Mouse (Mus musculus) midbrain, embryonic 11.5 days (tissue): ENCODE measurements around the gene Sorbs2. TPM values are rescaled to one million over a fixed set of nuclear protein-coding genes. Genes with fewer than 3 reads are reported as not detected.

Experiments
- ATAC-seq: fragments of 200-750 bp; cut with Nextera tagmentation; 2 replicates; pipeline ENCODE4 v1.8.0; 2017; ENCODE audit warnings: moderate TSS enrichment, moderate library complexity; ENCODE audit not compliant: low FRiP score
- DNase-seq: peaks from one replicate; pipeline ENCODE4 v3.0.0; 2015; ENCODE audit warnings: low spot score; ENCODE audit errors: missing footprints
- H3K27ac ChIP-seq: fragments of 300-500 bp; sonication (generic); 2 replicates; pipeline ENCODE4 v1.5.1; 2014; ENCODE audit warnings: low read depth, low read length
- H3K27me3 ChIP-seq: fragments of 300-500 bp; sonication (generic); 2 replicates; pipeline ENCODE4 v1.6.1; 2014; ENCODE audit warnings: mild to moderate bottlenecking, low read length, moderate library complexity, mixed read lengths; ENCODE audit not compliant: control insufficient read depth, insufficient read depth
- H3K36me3 ChIP-seq: fragments of 300-500 bp; sonication (generic); 2 replicates; pipeline ENCODE4 v1.6.1; 2014; ENCODE audit warnings: mild to moderate bottlenecking, low read length, moderate library complexity, mixed read lengths; ENCODE audit not compliant: control insufficient read depth, insufficient read depth
- H3K4me1 ChIP-seq: fragments of 300-500 bp; sonication (generic); 2 replicates; pipeline ENCODE4 v1.6.1; 2014; ENCODE audit warnings: low read length; ENCODE audit not compliant: control insufficient read depth, insufficient read depth
- H3K4me2 ChIP-seq: fragments of 300-500 bp; sonication (generic); 2 replicates; pipeline ENCODE4 v1.6.1; 2014; ENCODE audit warnings: mild to moderate bottlenecking, moderate library complexity
- H3K4me3 ChIP-seq: fragments of 300-500 bp; sonication (generic); 2 replicates; pipeline ENCODE4 v1.5.1; 2014; ENCODE audit warnings: low read depth, low read length
- H3K9ac ChIP-seq: fragments of 300-500 bp; sonication (generic); 2 replicates; pipeline ENCODE4 v1.6.1; 2014; ENCODE audit warnings: low read length
- H3K9me3 ChIP-seq: fragments of 300-500 bp; sonication (generic); 2 replicates; pipeline ENCODE4 v1.6.1; 2016; ENCODE audit warnings: low read length; ENCODE audit not compliant: control insufficient read depth
- WGBS: fragments of 180-500 bp; shearing (Covaris S2); extraction: QIAGEN DNeasy Blood & Tissue Kit; methylation state at CpG from one replicate; pipeline ENCODE4 v1.1.7; 2014; 5-methylcytosine and 5-hydroxymethylcytosine counted together
- polyA plus RNA-seq: library from polyadenylated mRNA; unstranded; fragments of >200 nt; fragmentation: Nextera tagmentation; extraction: Ambion mirVana; gene quantifications from 2 replicates; pipeline ENCODE4 v1.2.1, GENCODE M21; 2014

Sorbs2 gene
- polyA plus RNA-seq, 1 experiment from 2014 or later: 79.8 TPM

DNA sequence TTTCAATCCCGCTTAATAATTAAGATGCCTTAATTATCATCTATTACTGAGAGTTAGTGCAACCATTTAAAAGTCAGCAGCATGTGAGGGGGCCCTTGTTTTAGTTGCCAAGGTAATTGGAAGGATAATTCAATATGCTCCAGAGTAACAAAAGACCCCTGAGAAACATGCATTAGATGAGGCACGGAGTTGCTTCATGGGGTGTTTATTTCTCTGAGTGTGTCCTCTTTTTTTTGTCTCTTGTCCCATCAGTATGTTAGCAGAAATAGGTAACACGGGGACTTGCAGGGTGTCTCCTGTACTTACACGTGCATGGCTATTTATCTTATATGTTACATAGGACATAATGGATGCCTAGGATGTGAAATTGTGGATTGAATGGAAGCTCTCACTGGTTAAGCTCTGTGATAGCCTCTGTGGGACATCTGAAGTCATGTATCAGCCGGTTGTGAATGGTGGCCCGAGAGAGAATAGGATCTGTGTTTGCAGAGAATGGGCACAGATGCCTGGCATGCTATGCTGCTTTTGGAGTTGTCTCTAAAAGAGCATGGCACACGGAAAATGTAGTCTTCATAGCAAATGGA lies 1.0 kb downstream of the Sorbs2 start:
- peak; percentile 19; the same call in 1 of the 2 replicates for ATAC-seq
- no peaks in the 10 kb centered on the region for H3K9me3 ChIP-seq
- peak overlapping the region; percentile 46 for H3K4me2 ChIP-seq
- H3K27me3 ChIP-seq: no peaks in the 10 kb centered on the region
- H3K9ac ChIP-seq: peak overlapping the region; percentile 54; the same call in 1 of the 2 replicates
- DNase-seq: peak; percentile 90
- H3K4me3 ChIP-seq: peak overlapping the region; percentile 31
- H3K4me1 ChIP-seq: peaks cover 12% of the 10 kb centered on the region; the same call in 1 of the 2 replicates
- WGBS: 20% methylated on average over 7 of the region's 7 CpGs
- no peaks in the 10 kb centered on the region for H3K36me3 ChIP-seq
- H3K27ac ChIP-seq: no peak overlapping the region

DNA sequence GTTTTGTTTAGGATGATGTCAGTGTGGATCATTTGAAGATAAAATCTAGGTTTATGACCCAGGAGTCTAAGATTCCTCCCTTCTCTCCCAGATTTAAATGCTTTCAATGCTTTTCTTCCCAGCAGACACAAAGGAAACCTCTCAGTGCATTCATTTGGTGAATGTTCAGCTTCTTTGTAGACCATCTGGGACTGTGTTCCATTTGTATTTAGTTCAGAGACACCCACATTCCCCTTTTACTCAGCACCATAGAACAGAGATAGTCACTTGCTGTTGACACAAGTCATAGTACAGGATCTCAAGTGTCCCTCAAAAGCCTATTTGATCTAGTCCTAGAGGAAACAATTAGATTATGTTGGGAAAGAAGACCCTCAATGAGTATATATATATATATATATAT lies 4.8 kb downstream of the Sorbs2 start:
- DNase-seq (no peak), ATAC-seq (no peak)
- Histone ChIP-seq H3K4me2 (no peak overlapping the region), H3K27me3 (no peaks in the 10 kb centered on the region), H3K36me3 (no peaks in the 10 kb centered on the region), H3K4me3 (no peak overlapping the region), H3K9me3 (no peaks in the 10 kb centered on the region), H3K27ac (no peak overlapping the region), H3K9ac (no peak overlapping the region), H3K4me1 (peaks cover 9% of the 10 kb centered on the region; the same call in 1 of the 2 replicates)

GRCm38 (mm10) chr8:45521595-45521994 lies 14.0 kb downstream of the Sorbs2 start:
- H3K36me3 ChIP-seq: no peaks in the 10 kb centered on the region
- H3K4me2 ChIP-seq: no peak overlapping the region
- no peaks in the 10 kb centered on the region for H3K27me3 ChIP-seq
- H3K9ac ChIP-seq: no peak overlapping the region
- H3K9me3 ChIP-seq: no peaks in the 10 kb centered on the region
- WGBS: 88% methylated on average over 6 of the region's 6 CpGs
- no peak for ATAC-seq
- no peak overlapping the region for H3K4me3 ChIP-seq
- DNase-seq: no peak
- H3K4me1 ChIP-seq: no peaks in the 10 kb centered on the region
- H3K27ac ChIP-seq: no peak overlapping the region

DNA sequence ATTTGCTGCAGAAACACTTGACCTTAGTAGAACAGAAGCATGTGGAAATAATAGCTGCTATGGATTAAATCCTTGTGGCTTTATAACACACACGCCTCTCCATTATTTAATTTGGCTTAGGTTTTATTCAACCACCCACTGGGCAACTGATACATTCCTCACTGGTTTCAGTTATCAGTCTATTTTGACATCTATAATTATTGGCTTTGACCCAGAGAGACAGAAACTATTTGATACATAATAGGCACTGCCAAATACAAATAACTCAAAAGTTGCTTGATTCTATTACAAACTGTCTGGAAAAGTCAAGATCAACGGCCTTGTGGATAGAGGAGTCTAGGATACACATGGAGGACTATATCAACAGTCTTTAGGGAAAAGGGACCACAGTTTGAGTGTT lies 20.1 kb downstream of the Sorbs2 start:
- H3K9me3 ChIP-seq: no peaks in the 10 kb centered on the region
- no peaks in the 10 kb centered on the region for H3K27me3 ChIP-seq
- H3K27ac ChIP-seq: no peak overlapping the region
- DNase-seq: no peak
- no peak for ATAC-seq
- H3K36me3 ChIP-seq: no peaks in the 10 kb centered on the region
- no peak overlapping the region for H3K4me3 ChIP-seq
- no peak overlapping the region for H3K9ac ChIP-seq
- H3K4me1 ChIP-seq: no peaks in the 10 kb centered on the region
- no peak overlapping the region for H3K4me2 ChIP-seq
- 87% methylated on average over 2 of the region's 2 CpGs for WGBS

GRCm38 (mm10) chr8:45528890-45529289 lies 21.3 kb downstream of the Sorbs2 start:
- H3K9ac ChIP-seq: no peak overlapping the region
- no peak overlapping the region for H3K4me2 ChIP-seq
- no peaks in the 10 kb centered on the region for H3K9me3 ChIP-seq
- no peak overlapping the region for H3K4me3 ChIP-seq
- no peaks in the 10 kb centered on the region for H3K27me3 ChIP-seq
- H3K4me1 ChIP-seq: no peaks in the 10 kb centered on the region
- no peak overlapping the region for H3K27ac ChIP-seq
- 76% methylated on average over 2 of the region's 2 CpGs for WGBS
- no peaks in the 10 kb centered on the region for H3K36me3 ChIP-seq
- ATAC-seq (no peak), DNase-seq (no peak)

- no peak for DNase-seq
- Histone ChIP-seq H3K9me3 (no peaks in the 10 kb centered on the region), H3K4me2 (no peak overlapping the region), H3K4me1 (peaks cover 5% of the 10 kb centered on the region; the same call in 1 of the 2 replicates), H3K27me3 (no peaks in the 10 kb centered on the region), H3K36me3 (no peaks in the 10 kb centered on the region), H3K27ac (no peak overlapping the region), H3K4me3 (no peak overlapping the region), H3K9ac (no peak overlapping the region)
- ATAC-seq: no peak
- WGBS: 84% methylated on average over 9 of the region's 9 CpGs
Observed at GRCm38 (mm10) chr8:45536578-45536977, 29.0 kb downstream of the Sorbs2 start.

- ATAC-seq (no peak), DNase-seq (no peak)
- Histone ChIP-seq H3K27ac (no peak overlapping the region), H3K27me3 (no peaks in the 10 kb centered on the region), H3K4me1 (peaks cover 5% of the 10 kb centered on the region; the same call in 1 of the 2 replicates), H3K4me2 (no peak overlapping the region), H3K9ac (no peak overlapping the region), H3K36me3 (no peaks in the 10 kb centered on the region), H3K9me3 (no peaks in the 10 kb centered on the region), H3K4me3 (no peak overlapping the region)
- WGBS: 63% methylated on average over 5 of the region's 5 CpGs
Observed at GRCm38 (mm10) chr8:45540513-45540912, 32.9 kb downstream of the Sorbs2 start.

DNA sequence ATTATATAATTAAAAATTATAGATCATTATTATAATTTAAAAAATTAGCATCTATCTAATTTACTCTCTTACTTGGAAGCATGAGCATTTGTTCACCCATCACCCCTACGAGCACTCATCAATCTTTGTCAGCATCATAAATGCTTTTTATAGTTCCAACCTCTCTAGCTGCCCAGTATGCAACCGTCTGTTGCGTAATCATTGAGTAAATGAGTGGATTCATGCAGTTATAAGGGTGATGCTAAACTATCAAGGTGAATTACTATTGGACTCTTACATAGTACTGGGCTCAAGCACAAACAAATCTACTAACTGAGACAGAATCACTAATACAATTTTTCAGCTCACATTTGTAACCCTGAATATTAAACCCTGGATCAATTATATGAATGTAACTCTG lies 44.6 kb downstream of the Sorbs2 start:
- 95% methylated on average over 3 of the region's 3 CpGs for WGBS
- ATAC-seq: no peak
- H3K4me3 ChIP-seq: no peak overlapping the region
- H3K4me2 ChIP-seq: no peak overlapping the region
- no peaks in the 10 kb centered on the region for H3K36me3 ChIP-seq
- no peak overlapping the region for H3K27ac ChIP-seq
- no peaks in the 10 kb centered on the region for H3K27me3 ChIP-seq
- no peaks in the 10 kb centered on the region for H3K9me3 ChIP-seq
- DNase-seq: no peak
- H3K4me1 ChIP-seq: no peaks in the 10 kb centered on the region
- H3K9ac ChIP-seq: no peak overlapping the region

DNA sequence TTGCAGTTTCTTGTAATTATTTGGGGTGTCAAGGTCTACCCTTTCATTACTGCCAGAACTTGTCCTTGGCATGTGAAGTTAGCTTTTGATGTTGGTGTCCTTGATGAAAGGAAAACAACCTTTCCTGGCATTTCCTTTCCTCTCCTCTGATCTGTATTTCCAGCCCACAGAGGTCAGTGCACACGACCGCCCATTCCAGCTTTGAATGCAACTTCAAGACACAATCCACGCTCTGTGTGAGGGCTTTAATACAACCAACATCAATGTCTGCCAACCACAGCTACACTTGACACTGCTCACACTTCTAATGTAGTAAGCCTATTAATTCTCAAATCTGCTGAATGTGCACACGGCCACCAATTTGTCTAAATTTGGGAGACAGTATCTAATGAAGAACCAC lies 47.0 kb downstream of the Sorbs2 start:
- Histone ChIP-seq H3K9me3 (no peaks in the 10 kb centered on the region), H3K36me3 (no peaks in the 10 kb centered on the region), H3K27ac (no peak overlapping the region), H3K4me2 (no peak overlapping the region), H3K27me3 (no peaks in the 10 kb centered on the region), H3K9ac (no peak overlapping the region), H3K4me1 (no peaks in the 10 kb centered on the region), H3K4me3 (no peak overlapping the region)
- DNase-seq (no peak), ATAC-seq (no peak)
- 71% methylated on average over 4 of the region's 4 CpGs for WGBS
